Mouse (Mus musculus) myocyte (in vitro differentiated cells): Measurements from ENCODE around the gene Flot2. TPM values are rescaled to one million over a fixed set of nuclear protein-coding genes. Genes with fewer than 3 reads are reported as not detected.

Experiments
- H3K27me3 ChIP-seq: one replicate; pipeline ENCODE4 v1.6.1; 2011; ENCODE audit not compliant: control insufficient read depth, insufficient read depth, insufficient read length
- H3K36me3 ChIP-seq: one replicate; pipeline ENCODE4 v1.6.1; 2011; ENCODE audit not compliant: control insufficient read depth, insufficient read depth
- H3K4me2 ChIP-seq: one replicate; pipeline ENCODE4 v1.6.1; 2011; ENCODE audit warnings: low read depth, control low read depth
- H3K4me3 ChIP-seq: one replicate; pipeline ENCODE4 v1.5.1; 2011; ENCODE audit warnings: mild to moderate bottlenecking, control low read depth, moderate library complexity
- H3K79me2 ChIP-seq: one replicate; pipeline ENCODE4 v1.6.1; 2011; ENCODE audit not compliant: control insufficient read depth, insufficient read depth
- H3ac ChIP-seq: one replicate; pipeline ENCODE4 v1.6.1; 2011; ENCODE audit not compliant: control insufficient read depth, insufficient read length
- CEBPB ChIP-seq: IDR thresholded peaks from 2 replicates; pipeline ENCODE4 v1.6.1; 2011; ENCODE audit warnings: mild to moderate bottlenecking, moderate library complexity; ENCODE audit not compliant: poor library complexity, insufficient read depth, severe bottlenecking
- E2F4 ChIP-seq: IDR thresholded peaks from one replicate; pipeline ENCODE4 v1.6.1; 2011; ENCODE audit warnings: mild to moderate bottlenecking, control low read depth, moderate library complexity; ENCODE audit not compliant: insufficient read depth
- MAX ChIP-seq: IDR thresholded peaks from one replicate; pipeline ENCODE4 v1.6.1; 2011; ENCODE audit warnings: low read depth, mild to moderate bottlenecking, control low read depth
- MYOD1 ChIP-seq, 3 experiments: IDR thresholded peaks; one replicate each; pipeline ENCODE4 v1.6.1; 2011; ENCODE audit warnings: control low read depth in 2 of 3, low read depth in 2 of 3, mild to moderate bottlenecking in 2 of 3, moderate library complexity in 1 of 3; ENCODE audit not compliant: insufficient read length in 2 of 3, control insufficient read depth in 1 of 3
- MYOG ChIP-seq, 3 experiments: IDR thresholded peaks; one replicate each; pipeline ENCODE4 v1.6.1; 2011; ENCODE audit warnings: control low read depth in 2 of 3, low read depth in 2 of 3, mild to moderate bottlenecking in 2 of 3; ENCODE audit not compliant: insufficient read length in 2 of 3, control insufficient read depth in 1 of 3, insufficient read depth in 1 of 3
- POLR2A ChIP-seq: IDR thresholded peaks from one replicate; pipeline ENCODE4 v1.6.1; 2011; ENCODE audit warnings: low read depth, mild to moderate bottlenecking, control low read depth, moderate library complexity; ENCODE audit not compliant: insufficient read length
- POLR2AphosphoS2 ChIP-seq: IDR thresholded peaks from one replicate; pipeline ENCODE4 v1.6.1; 2011; ENCODE audit warnings: low read depth, control low read depth; ENCODE audit not compliant: insufficient read length
- REST ChIP-seq: IDR thresholded peaks from one replicate; pipeline ENCODE4 v1.6.1; 2011; ENCODE audit warnings: mild to moderate bottlenecking, control low read depth, moderate library complexity; ENCODE audit not compliant: insufficient read depth, insufficient read length
- SRF ChIP-seq: IDR thresholded peaks from one replicate; pipeline ENCODE4 v1.6.1; 2011; ENCODE audit warnings: low read depth; ENCODE audit not compliant: control insufficient read depth, insufficient read length
- TCF12 ChIP-seq: IDR thresholded peaks from one replicate; pipeline ENCODE4 v1.6.1; 2011; ENCODE audit warnings: mild to moderate bottlenecking, control low read depth; ENCODE audit not compliant: poor library complexity, insufficient read depth, severe bottlenecking
- TCF3 ChIP-seq: IDR thresholded peaks from one replicate; pipeline ENCODE4 v1.6.1; 2011; ENCODE audit warnings: low read depth, control low read depth; ENCODE audit not compliant: insufficient read length
- USF1 ChIP-seq: IDR thresholded peaks from one replicate; pipeline ENCODE4 v1.6.1; 2011; ENCODE audit warnings: low read depth, mild to moderate bottlenecking, control low read depth, moderate library complexity
- polyA plus RNA-seq: library from polyadenylated mRNA; unstranded; fragments of >200 nt; fragmentation: generic; extraction: Trizol; gene quantifications from one replicate; pipeline ENCODE4 v1.2.1, GENCODE M21; 2012; ENCODE audit warnings: missing spikeins

Gene Flot2
- polyA plus RNA-seq, 1 experiment, result 78.8 TPM

- H3K4me2 ChIP-seq, result no peak overlapping the region
- H3ac ChIP-seq, result no peak overlapping the region
- H3K36me3 ChIP-seq, result no peaks in the 10 kb centered on the region
- TF ChIP-seq SRF (no peak), POLR2A (no peak), MAX (no peak), TCF3 (no peak), REST (no peak), MYOD1 (IDR thresholded peaks at IDR 0.05; ENCODE audit: control insufficient read depth in 1 of 3, insufficient read length in 2 of 3, low read depth in 2 of 3) (no peak), TCF12 (no peak), POLR2AphosphoS2 (no peak), USF1 (no peak), E2F4 (no peak), MYOG (IDR thresholded peaks at IDR 0.05; ENCODE audit: control insufficient read depth in 1 of 3, insufficient read depth in 1 of 3, insufficient read length in 2 of 3, low read depth in 2 of 3) (no peak), CEBPB (no peak)
- H3K4me3 ChIP-seq, result no peak overlapping the region
- H3K27me3 ChIP-seq, result no peaks in the 10 kb centered on the region
- H3K79me2 ChIP-seq, result peaks cover 93% of the 10 kb centered on the region
Measured at GRCm38 (mm10) chr11:78102958-78103747, 65.4 kb downstream of the Flot2 start.

GRCm38 (mm10) chr11:78104501-78104900 lies 66.8 kb downstream of the Flot2 start:
- H3ac ChIP-seq, result no peak overlapping the region
- H3K4me3 ChIP-seq, result no peak overlapping the region
- no peaks in the 10 kb centered on the region for H3K36me3 ChIP-seq
- no peak overlapping the region for H3K4me2 ChIP-seq
- TF ChIP-seq CEBPB, result no peak
- TF ChIP-seq TCF12, result no peak
- TF ChIP-seq REST, result no peak
- TF ChIP-seq SRF, result no peak
- no peak for TF ChIP-seq MYOG (IDR thresholded peaks at IDR 0.05; ENCODE audit: control insufficient read depth in 1 of 3, insufficient read depth in 1 of 3, insufficient read length in 2 of 3, low read depth in 2 of 3)
- no peak for TF ChIP-seq POLR2AphosphoS2
- TF ChIP-seq MYOD1 (IDR thresholded peaks at IDR 0.05; ENCODE audit: control insufficient read depth in 1 of 3, insufficient read length in 2 of 3, low read depth in 2 of 3), result no peak
- TF ChIP-seq POLR2A, result no peak
- no peak for TF ChIP-seq TCF3
- TF ChIP-seq E2F4, result no peak
- no peak for TF ChIP-seq USF1
- no peak for TF ChIP-seq MAX
- no peaks in the 10 kb centered on the region for H3K27me3 ChIP-seq
- peaks cover 93% of the 10 kb centered on the region for H3K79me2 ChIP-seq

Other genes with a start within 250 kb of the Flot2 start
- not detected for gene Pipox, start 143.8 kb upstream of the Flot2 start, polyA plus RNA-seq
- gene Sez6, start 107.1 kb upstream of the Flot2 start, polyA plus RNA-seq, result not detected
- 22.2 TPM for gene Phf12, start 55.2 kb upstream of the Flot2 start, polyA plus RNA-seq
- gene Dhrs13, start 5.7 kb upstream of the Flot2 start, polyA plus RNA-seq, result 10.0 TPM
- 24.6 TPM for gene Eral1, start 42.5 kb downstream of the Flot2 start, polyA plus RNA-seq
- 16.1 TPM for gene Fam222b, start 56.7 kb downstream of the Flot2 start, polyA plus RNA-seq
- gene Traf4, start 127.7 kb downstream of the Flot2 start, polyA plus RNA-seq, result 206 TPM
- 9.6 TPM for gene Nek8, start 138.7 kb downstream of the Flot2 start, polyA plus RNA-seq
- gene Tlcd1, start 138.8 kb downstream of the Flot2 start, polyA plus RNA-seq, result 17.4 TPM
- gene Rpl23a, start 145.7 kb downstream of the Flot2 start, polyA plus RNA-seq, result 3,571 TPM
- gene Rab34, start 150.5 kb downstream of the Flot2 start, polyA plus RNA-seq, result 88.8 TPM
- gene Proca1, start 155.5 kb downstream of the Flot2 start, polyA plus RNA-seq, result 0.14 TPM
- 98.6 TPM for gene Sdf2, start 207.8 kb downstream of the Flot2 start, polyA plus RNA-seq
- gene Supt6, start 208.1 kb downstream of the Flot2 start, polyA plus RNA-seq, result 42.3 TPM
- 65.8 TPM for gene 2610507B11Rik, start 223.8 kb downstream of the Flot2 start, polyA plus RNA-seq